Mouse (Mus musculus) lung, postnatal 36 days (tissue): Measurements from ENCODE around the gene Bpifb4.

ENCODE experiments used
- DNase-seq: peaks from one replicate; pipeline ENCODE4 v3.0.0; 2022; ENCODE audit warnings: mixed read lengths

The Bpifb4 gene

DNA sequence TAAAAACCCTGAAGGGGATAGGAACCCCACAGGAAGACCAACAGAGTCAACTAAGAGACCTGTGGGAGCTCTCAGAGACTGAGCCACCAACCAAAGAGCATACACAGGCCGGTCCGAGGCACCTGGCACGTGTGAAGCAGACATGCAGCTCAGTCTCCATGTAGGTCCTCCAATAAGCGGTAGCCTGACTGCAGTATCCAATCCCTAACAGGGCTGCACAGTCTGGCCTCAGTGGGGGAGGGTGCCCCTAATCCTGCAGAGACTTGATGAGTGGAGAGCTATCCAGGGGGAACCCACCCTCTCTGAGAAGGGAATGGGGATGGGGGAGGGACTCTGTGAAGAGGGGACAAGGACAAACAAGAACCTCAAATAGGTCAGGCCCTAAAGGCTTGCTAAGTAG is 67.7 kb downstream of the Bpifb4 start:
- DNase-seq = no peak

DNA sequence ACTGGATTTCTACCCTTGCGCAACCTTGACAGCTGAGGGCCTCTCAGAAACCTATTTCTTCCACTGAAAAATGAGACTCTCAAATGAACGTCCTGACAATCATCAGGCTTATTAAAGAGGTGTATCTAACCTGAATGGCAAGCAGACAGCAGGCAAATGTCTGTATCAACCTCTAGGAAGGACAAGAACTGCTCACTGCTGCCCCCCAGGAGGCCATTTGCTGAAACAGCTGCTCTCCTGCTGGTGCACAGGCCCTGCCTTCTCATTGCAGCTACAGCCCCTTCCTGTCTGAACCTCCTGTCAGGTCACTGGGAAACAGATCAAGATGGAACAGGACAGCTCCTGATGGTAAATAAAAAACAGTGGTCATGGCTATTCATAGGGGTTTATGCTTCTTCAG is 68.3 kb downstream of the Bpifb4 start:
- DNase-seq = no peak

DNA sequence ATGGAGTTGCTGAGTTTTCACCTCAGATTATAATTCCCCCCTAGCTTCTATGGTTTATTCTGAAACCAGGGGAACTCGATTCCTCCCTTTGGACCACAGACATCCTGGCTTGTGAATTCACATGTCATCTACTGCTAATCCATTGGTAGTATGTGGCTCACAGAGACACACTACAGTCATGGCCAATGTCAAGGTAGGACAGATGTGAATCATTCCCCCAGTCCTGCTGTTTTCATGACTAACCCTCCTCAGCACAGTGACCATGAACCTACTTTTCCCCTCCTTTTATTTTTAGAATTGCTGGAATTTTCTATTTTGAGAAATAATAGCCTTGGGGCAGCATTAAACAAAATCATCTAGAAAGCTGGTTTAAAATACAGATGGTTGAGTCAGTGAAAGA is 69.4 kb downstream of the Bpifb4 start:
- no peak for DNase-seq

DNA sequence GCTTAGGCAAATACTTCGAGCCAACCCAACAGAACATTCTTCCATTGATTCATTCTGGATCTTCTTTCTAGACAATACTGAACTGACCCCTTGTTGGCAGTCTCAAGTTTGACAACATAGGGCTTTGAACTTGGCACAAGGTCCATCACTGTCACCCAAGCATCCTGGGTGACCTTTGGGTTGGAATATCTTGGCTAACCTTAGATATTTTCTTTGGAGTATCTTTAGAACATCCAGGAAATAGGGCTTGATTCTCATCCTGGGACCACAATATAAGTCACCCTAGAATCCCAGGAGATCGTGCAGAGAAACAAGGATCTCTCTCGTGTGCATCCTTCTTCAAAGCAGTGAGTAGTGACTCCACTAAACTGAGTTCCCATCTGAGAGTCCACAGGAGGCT is 70.0 kb downstream of the Bpifb4 start, which contains the start of gene Bpifa2:
Gene Bpifa2, plus strand, starts transcription at position 301 of the 400 bp plus-strand sequence.
- no peak for DNase-seq
